Mouse (Mus musculus) CH12.LX (cell line): Measurements from ENCODE around the gene Ttll9. TPM values are rescaled to one million over a fixed set of nuclear protein-coding genes. Genes with fewer than 3 reads are reported as not detected.

Source experiments
- DNase-seq: peaks from one replicate; pipeline ENCODE4 v3.0.0-alpha.2; 2013; ENCODE audit errors: extremely low read depth
- H3K27ac ChIP-seq: 2 replicates; pipeline ENCODE4 v1.5.1; 2012; ENCODE audit warnings: low read depth, mild to moderate bottlenecking, control low read depth, moderate library complexity; ENCODE audit not compliant: insufficient read depth
- H3K27me3 ChIP-seq: replicated peaks from 2 replicates; pipeline ENCODE3; 2012; ENCODE audit warnings: inconsistent platforms
- H3K36me3 ChIP-seq, 2 experiments: replicated peaks in 1 of 2; 2 replicates each; pipeline versions ENCODE3 to v1.6.1; 2012; ENCODE audit warnings: inconsistent platforms in 1 of 2, low read length in 1 of 2, mild to moderate bottlenecking in 1 of 2, mixed read lengths in 1 of 2, moderate library complexity in 1 of 2; ENCODE audit not compliant: control insufficient read depth in 1 of 2, insufficient read depth in 1 of 2
- H3K4me1 ChIP-seq, 2 experiments: 2 replicates each; pipeline ENCODE4 v1.6.1; 2012; ENCODE audit warnings: inconsistent platforms in 1 of 2, moderate library complexity in 1 of 2; ENCODE audit not compliant: insufficient read depth in 2 of 2, control insufficient read depth in 1 of 2
- H3K4me2 ChIP-seq: 2 replicates; pipeline ENCODE4 v1.6.1; 2012; ENCODE audit warnings: low read depth, mild to moderate bottlenecking, control low read depth; ENCODE audit not compliant: poor library complexity, insufficient read depth, severe bottlenecking
- H3K4me3 ChIP-seq, 3 experiments: fragments of 150-350 bp in 1 of 3; sonication (generic) in 1 of 3; replicated peaks in 1 of 3; 2 replicates each; pipeline versions ENCODE3 to v1.5.1; 2011 to 2012; ENCODE audit warnings: low read depth in 2 of 3, low read length in 2 of 3, mild to moderate bottlenecking in 2 of 3, moderate library complexity in 2 of 3, control low read depth in 1 of 3, improper control_type of control experiment in 1 of 3, inconsistent platforms in 1 of 3, mixed read lengths in 1 of 3; ENCODE audit not compliant: poor library complexity in 1 of 3
- H3K79me2 ChIP-seq: replicated peaks from 2 replicates; pipeline ENCODE4 v1.6.1; 2012; ENCODE audit warnings: mild to moderate bottlenecking, moderate library complexity; ENCODE audit not compliant: control insufficient read depth, poor library complexity, insufficient read depth, severe bottlenecking; ENCODE audit errors: extremely low read depth
- H3K9ac ChIP-seq: 2 replicates; pipeline ENCODE4 v1.6.1; 2012; ENCODE audit warnings: low read depth, mild to moderate bottlenecking, control low read depth, moderate library complexity; ENCODE audit not compliant: insufficient read depth
- H3K9me3 ChIP-seq: replicated peaks from 2 replicates; pipeline ENCODE3; 2012; ENCODE audit warnings: low read length, inconsistent platforms, mixed read lengths
- CHD1 ChIP-seq: IDR thresholded peaks from 2 replicates; pipeline ENCODE4 v1.6.1; 2012; ENCODE audit warnings: low read depth, low read length, improper control_type of control experiment, inconsistent platforms
- CHD2 ChIP-seq: IDR thresholded peaks from 2 replicates; pipeline ENCODE4 v1.6.1; 2011; ENCODE audit warnings: low read length, improper control_type of control experiment
- CTCF ChIP-seq, 2 experiments: IDR thresholded peaks in 1 of 2; conservative IDR thresholded peaks in 1 of 2; 2 replicates each; pipeline ENCODE4 v1.5.1; 2011 to 2012; ENCODE audit warnings: low read depth in 2 of 2, low read length in 2 of 2, improper control_type of control experiment in 1 of 2, inconsistent platforms in 1 of 2, mild to moderate bottlenecking in 1 of 2, moderate library complexity in 1 of 2
- EP300 ChIP-seq: IDR thresholded peaks from 2 replicates; pipeline ENCODE4 v1.6.1; 2011; ENCODE audit warnings: low read length, improper control_type of control experiment
- ETS1 ChIP-seq: conservative IDR thresholded peaks from 2 replicates; pipeline ENCODE4 v1.6.1; 2012; ENCODE audit warnings: low read depth, mild to moderate bottlenecking, inconsistent platforms, low read length, improper control_type of control experiment, moderate library complexity
- GABPA ChIP-seq: IDR thresholded peaks from 2 replicates; pipeline ENCODE4 v1.6.1; 2012; ENCODE audit warnings: low read depth, low read length, improper control_type of control experiment, inconsistent platforms; ENCODE audit not compliant: insufficient replicate concordance
- IRF4 ChIP-seq: IDR thresholded peaks from 2 replicates; pipeline ENCODE4 v1.6.1; 2014; ENCODE audit warnings: low read depth, mild to moderate bottlenecking, inconsistent platforms, low read length, improper control_type of control experiment
- JUN ChIP-seq: IDR thresholded peaks from 2 replicates; pipeline ENCODE4 v1.6.1; 2011; ENCODE audit warnings: low read depth, mild to moderate bottlenecking, low read length, improper control_type of control experiment, moderate library complexity; ENCODE audit not compliant: insufficient read depth
- JUND ChIP-seq: conservative IDR thresholded peaks from 2 replicates; pipeline ENCODE4 v1.6.1; 2011; ENCODE audit warnings: low read depth, low read length, improper control_type of control experiment
- KAT2A ChIP-seq: IDR thresholded peaks from 2 replicates; pipeline ENCODE4 v1.6.1; 2012; ENCODE audit warnings: low read length, improper control_type of control experiment, inconsistent platforms; ENCODE audit not compliant: insufficient replicate concordance
- MAFK ChIP-seq: IDR thresholded peaks from 2 replicates; pipeline ENCODE4 v1.6.1; 2011; ENCODE audit warnings: low read length, improper control_type of control experiment; ENCODE audit not compliant: insufficient replicate concordance
- MAX ChIP-seq: IDR thresholded peaks from 2 replicates; pipeline ENCODE4 v1.6.1; 2011; ENCODE audit warnings: low read length, improper control_type of control experiment
- MEF2A ChIP-seq: IDR thresholded peaks from 2 replicates; pipeline ENCODE4 v1.6.1; 2014; ENCODE audit warnings: low read depth, mild to moderate bottlenecking, inconsistent platforms, low read length, improper control_type of control experiment, borderline replicate concordance
- MXI1 ChIP-seq: IDR thresholded peaks from 2 replicates; pipeline ENCODE4 v1.6.1; 2011; ENCODE audit warnings: mild to moderate bottlenecking, low read depth, low read length, improper control_type of control experiment
- MYC ChIP-seq: IDR thresholded peaks from 2 replicates; pipeline ENCODE4 v1.6.1; 2011; ENCODE audit warnings: low read depth, mild to moderate bottlenecking, improper control_type of control experiment, low read length
- NRF1 ChIP-seq: IDR thresholded peaks from 2 replicates; pipeline ENCODE4 v1.6.1; 2014; ENCODE audit warnings: low read depth, mild to moderate bottlenecking, inconsistent platforms, low read length, improper control_type of control experiment, moderate library complexity
- PAX5 ChIP-seq: IDR thresholded peaks from 2 replicates; pipeline ENCODE4 v1.6.1; 2012; ENCODE audit warnings: low read length, inconsistent platforms, mixed read lengths
- POLR2AphosphoS2 ChIP-seq: IDR thresholded peaks from 2 replicates; pipeline ENCODE4 v1.6.1; 2011; ENCODE audit warnings: low read depth, low read length, improper control_type of control experiment
- SIN3A ChIP-seq: IDR thresholded peaks from 2 replicates; pipeline ENCODE4 v1.6.1; 2012; ENCODE audit warnings: low read length, improper control_type of control experiment, inconsistent platforms
- SMC3 ChIP-seq: IDR thresholded peaks from 2 replicates; pipeline ENCODE4 v1.6.1; 2011; ENCODE audit warnings: low read depth, low read length, improper control_type of control experiment
- TBP ChIP-seq: conservative IDR thresholded peaks from 2 replicates; pipeline ENCODE4 v1.6.1; 2011; ENCODE audit warnings: low read depth, low read length, improper control_type of control experiment
- TCF12 ChIP-seq: IDR thresholded peaks from 2 replicates; pipeline ENCODE4 v1.6.1; 2014; ENCODE audit warnings: low read depth, mild to moderate bottlenecking, inconsistent platforms, low read length, improper control_type of control experiment
- USF1 ChIP-seq: IDR thresholded peaks from 2 replicates; pipeline ENCODE4 v1.6.1; 2014; ENCODE audit warnings: low read depth, mild to moderate bottlenecking, inconsistent platforms, low read length, improper control_type of control experiment
- USF2 ChIP-seq: conservative IDR thresholded peaks from 2 replicates; pipeline ENCODE4 v1.6.1; 2011; ENCODE audit warnings: low read depth, low read length, improper control_type of control experiment
- ZC3H11A ChIP-seq: IDR thresholded peaks from 2 replicates; pipeline ENCODE4 v1.6.1; 2012; ENCODE audit warnings: low read depth, mild to moderate bottlenecking, inconsistent platforms, low read length, improper control_type of control experiment
- ZKSCAN1 ChIP-seq: IDR thresholded peaks from 2 replicates; pipeline ENCODE4 v1.6.1; 2012; ENCODE audit warnings: low read depth, inconsistent platforms, low read length, improper control_type of control experiment, borderline replicate concordance
- ZMIZ1 ChIP-seq: IDR thresholded peaks from 2 replicates; pipeline ENCODE4 v1.6.1; 2012; ENCODE audit warnings: low read depth, mild to moderate bottlenecking, inconsistent platforms, low read length, improper control_type of control experiment
- dilution Hi-C: fragments of 300-500 bp; cut with MboI; formaldehyde crosslinking; loops from 2 replicates; pipeline ENCODE4 v1.14.3; 2020; ENCODE audit warnings: low sequenced_read_pairs; ENCODE audit not compliant: extremely low pct_unique_long_range_greater_than_20kb, extremely low pct_ligation_motif_present
- in situ Hi-C: fragments of 300-500 bp; cut with MboI; formaldehyde crosslinking; loops from 3 replicates; pipeline ENCODE4 v1.14.3; 2019; ENCODE audit warnings: low sequenced_read_pairs, low pct_ligation_motif_present, low pct_unique_long_range_greater_than_20kb, mixed read lengths
- polyA plus RNA-seq: library from polyadenylated mRNA; unstranded; fragments of >175 nt; gene quantifications from 2 replicates; pipeline ENCODE4 v1.2.1, GENCODE M21; 2012; ENCODE audit warnings: low read depth; ENCODE audit not compliant: insufficient read length
- total RNA-seq, 2 experiments: library from RNA; depleted of rRNA; stranded (reverse); fragments of 300-350 nt in 1 of 2; fragments of >200 nt in 1 of 2; gene quantifications; 2 replicates each; pipeline ENCODE4 v1.2.3; 2012 to 2014

The Ttll9 gene
- total and polyA plus RNA-seq, 3 experiments = 1.5 to 1.7 (median 1.7) TPM

GRCm38 (mm10) chr2:153022855-153023254 is 60.6 kb downstream of the Ttll9 start:
- no peak for DNase-seq
- Histone ChIP-seq H3K27me3 (peaks cover 92% of the 10 kb centered on the region), H3K36me3 (no peaks in the 10 kb centered on the region), H3K4me3 (no peak overlapping the region), H3K9ac (no peak overlapping the region), H3K27ac (no peak overlapping the region), H3K4me2 (no peak overlapping the region), H3K79me2 (no peaks in the 10 kb centered on the region), H3K9me3 (no peaks in the 10 kb centered on the region), H3K4me1 (no peaks in the 10 kb centered on the region)
- TF ChIP-seq MEF2A (no peak), SIN3A (no peak), KAT2A (no peak), CTCF (conservative IDR thresholded peaks at IDR 0.05 in 1 of 2, IDR thresholded peaks at IDR 0.05 in 1 of 2; ENCODE audit: low read depth in 2 of 2, low read length in 2 of 2) (no peak), NRF1 (no peak), ETS1 (no peak), JUND (no peak), MXI1 (no peak), ZKSCAN1 (no peak), POLR2AphosphoS2 (no peak), EP300 (no peak), MYC (no peak), ZMIZ1 (no peak), MAFK (no peak), GABPA (no peak), MAX (no peak), PAX5 (no peak), USF1 (no peak), JUN (no peak), TBP (no peak)
- dilution Hi-C loops = no loop called here
- in situ Hi-C loops = loop anchor here (5.0 kb wide), 1 partner anchor 106 kb away; no protein-coding TSS in a partner anchor

GRCm38 (mm10) chr2:153026052-153026451 is 63.8 kb downstream of the Ttll9 start:
- in situ Hi-C loops = no loop called here
- TF ChIP-seq CHD2 (no peak), USF1 (no peak), CHD1 (no peak), EP300 (no peak), TCF12 (no peak), IRF4 (no peak), NRF1 (no peak), SMC3 (no peak), JUND (no peak), ZC3H11A (no peak), USF2 (no peak), MAX (no peak)

More at GRCm38 (mm10) chr2:153026052-153026451, 63.8 kb downstream of the Ttll9 start:
- DNase-seq = no peak
- Histone ChIP-seq H3K9me3 (peaks cover 1% of the 10 kb centered on the region), H3K27me3 (peaks cover 87% of the 10 kb centered on the region), H3K4me1 (no peaks in the 10 kb centered on the region), H3K27ac (no peak overlapping the region), H3K79me2 (no peaks in the 10 kb centered on the region), H3K9ac (no peak overlapping the region), H3K36me3 (no peaks in the 10 kb centered on the region), H3K4me3 (no peak overlapping the region), H3K4me2 (no peak overlapping the region)
- dilution Hi-C loops = no loop called here
